Mouse (Mus musculus): ENCODE measurements around the gene Higd2a.

GRCm38 (mm10) chr13:54610972-54611754 is 21.2 kb downstream of the Higd2a start, which contains the start of gene Cltb:
- TF ChIP-seq CTCF (IDR thresholded peaks at IDR 0.05; ENCODE audit: low read depth, low read length) (no peak), POLR2A (IDR thresholded peaks at IDR 0.05; ENCODE audit: borderline replicate concordance, low read depth, low read length) (no peak)
